Mouse (Mus musculus) stomach, postnatal 0 days (tissue): Measurements from ENCODE around the gene Inpp5f. TPM values are rescaled to one million over a fixed set of nuclear protein-coding genes. Genes with fewer than 3 reads are reported as not detected.
"Not testable (repeated sequence)": the region's sequence is repeated elsewhere in the genome, so short reads cannot be mapped to it uniquely, and the experiment has no call there.

ENCODE experiments used
- ATAC-seq: fragments of 200-750 bp; cut with Nextera tagmentation; 2 replicates; pipeline ENCODE4 v1.8.0; 2017; ENCODE audit not compliant: low FRiP score, low TSS enrichment
- DNase-seq: peaks from one replicate; pipeline ENCODE4 v3.0.0-alpha.2; 2016; ENCODE audit warnings: low spot score
- H3K27ac ChIP-seq: fragments of 300-500 bp; sonication (generic); replicated peaks from 2 replicates; pipeline ENCODE4 v1.5.1; 2014; ENCODE audit warnings: mild to moderate bottlenecking, control low read depth
- H3K27me3 ChIP-seq: fragments of 300-500 bp; sonication (generic); 2 replicates; pipeline ENCODE4 v1.6.1; 2014; ENCODE audit warnings: low read length; ENCODE audit not compliant: control insufficient read depth, insufficient read depth
- H3K36me3 ChIP-seq: fragments of 300-500 bp; sonication (generic); 2 replicates; pipeline ENCODE4 v1.6.1; 2014; ENCODE audit warnings: low read length, mixed read lengths; ENCODE audit not compliant: control insufficient read depth, insufficient read depth
- H3K4me1 ChIP-seq: fragments of 300-500 bp; sonication (generic); replicated peaks from 2 replicates; pipeline ENCODE4 v1.6.1; 2014; ENCODE audit warnings: antibody characterized with exemption; ENCODE audit not compliant: control insufficient read depth, insufficient read depth
- H3K4me2 ChIP-seq: fragments of 300-500 bp; sonication (generic); replicated peaks from 2 replicates; pipeline ENCODE4 v1.6.1; 2014; ENCODE audit warnings: low read depth, mild to moderate bottlenecking, control low read depth, moderate library complexity
- H3K4me3 ChIP-seq: fragments of 300-500 bp; sonication (generic); 2 replicates; pipeline ENCODE4 v1.5.1; 2014; ENCODE audit warnings: low read depth, low read length, control low read depth
- H3K9ac ChIP-seq: fragments of 300-500 bp; sonication (generic); 2 replicates; pipeline ENCODE4 v1.6.1; 2014; ENCODE audit warnings: mild to moderate bottlenecking, low read length, control low read depth, mixed read lengths
- H3K9me3 ChIP-seq: fragments of 300-500 bp; sonication (generic); 2 replicates; pipeline ENCODE4 v1.6.1; 2016; ENCODE audit warnings: low read length; ENCODE audit not compliant: control insufficient read depth
- CTCF ChIP-seq: IDR thresholded peaks from 2 replicates; pipeline ENCODE4 v1.5.1; 2016; ENCODE audit warnings: antibody characterized with exemption, low read depth, mild to moderate bottlenecking, moderate library complexity
- EP300 ChIP-seq: optimal IDR thresholded peaks from 2 replicates; pipeline ENCODE3; 2016; ENCODE audit warnings: antibody characterized with exemption
- WGBS: fragments of 180-500 bp; shearing (Covaris S2); extraction: QIAGEN DNeasy Blood & Tissue Kit; methylation state at CpG from one replicate; pipeline ENCODE4 v1.1.7; 2014; 5-methylcytosine and 5-hydroxymethylcytosine counted together
- polyA plus RNA-seq: library from polyadenylated mRNA; unstranded; fragments of >200 nt; fragmentation: Nextera tagmentation; extraction: Ambion mirVana; gene quantifications from 2 replicates; pipeline ENCODE4 v1.2.1, GENCODE M21; 2015

The Inpp5f gene
- polyA plus RNA-seq = 12.3 and 12.4 TPM in 2 replicates

DNA sequence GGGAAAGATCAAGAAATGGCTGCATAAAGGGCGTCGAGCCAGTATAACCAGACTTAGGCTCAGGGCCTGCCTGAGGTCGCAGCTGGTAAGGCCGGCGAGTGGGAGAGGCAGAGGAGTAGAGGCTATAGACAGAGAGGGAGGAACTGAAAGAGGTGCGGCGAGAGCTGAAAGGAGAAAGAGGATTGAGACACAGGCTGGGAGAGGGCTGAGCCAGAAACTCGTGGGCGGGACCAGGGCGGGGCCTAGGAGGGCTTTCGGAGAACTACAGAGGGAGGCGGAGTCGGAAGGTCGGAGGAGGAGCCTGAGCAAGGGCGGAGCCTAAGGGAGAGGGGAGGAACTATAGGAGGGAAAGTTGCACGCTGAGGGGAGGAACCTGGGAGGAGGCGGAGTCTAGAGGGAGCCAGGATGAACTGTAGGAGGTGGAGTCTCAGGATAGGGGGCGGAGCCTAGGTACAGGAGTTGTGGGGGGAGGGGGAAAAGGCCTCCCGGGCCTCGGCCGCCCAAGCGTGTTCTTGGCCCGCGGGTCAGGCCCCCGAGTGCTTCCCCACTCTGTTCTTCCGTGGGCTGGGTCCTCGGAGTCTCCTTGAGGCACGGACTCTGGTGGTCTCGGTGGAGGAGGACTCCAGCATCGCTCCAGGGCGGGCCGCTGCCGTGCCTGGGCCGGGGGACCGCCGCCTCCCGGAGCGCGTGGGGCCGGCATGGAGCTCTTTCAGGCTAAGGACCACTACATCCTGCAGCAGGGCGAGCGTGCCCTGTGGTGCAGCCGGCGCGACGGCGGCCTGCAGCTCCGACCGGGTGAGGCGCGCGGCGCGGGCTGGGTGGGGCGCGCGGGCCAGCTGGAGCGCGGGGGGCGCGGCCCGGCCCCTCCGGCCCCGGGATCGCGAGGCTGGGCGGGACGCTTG, at the start of gene Inpp5f:
Gene Inpp5f, plus strand, starts transcription at position 432 of the 902 bp plus-strand sequence.
- peak within 1 kb of the TSS; percentile 95 for H3K4me3 ChIP-seq
- under 1% methylated on average over 45 of the region's 68 CpGs for WGBS

GRCm38 (mm10) chr7:128563373-128563772, 47.8 kb upstream of the Inpp5f start:
- ATAC-seq = no peak
- H3K4me3 ChIP-seq = no peak overlapping the region
- no peaks in the 10 kb centered on the region for H3K4me1 ChIP-seq
- no peaks in the 10 kb centered on the region for H3K27me3 ChIP-seq
- H3K36me3 ChIP-seq = no peaks in the 10 kb centered on the region
- peak; percentile 71 for TF ChIP-seq CTCF
- no peak for TF ChIP-seq EP300
- no peak overlapping the region for H3K4me2 ChIP-seq
- 36% methylated on average over 4 of the region's 4 CpGs for WGBS
- DNase-seq = no peak
- no peaks in the 10 kb centered on the region for H3K9me3 ChIP-seq
- no peak overlapping the region for H3K27ac ChIP-seq
- H3K9ac ChIP-seq = no peak overlapping the region

More for the DNA sequence above, at the start of gene Inpp5f:
- TF ChIP-seq CTCF = no peak
- TF ChIP-seq EP300 = no peak
- DNase-seq (peak; percentile 100), ATAC-seq (peak; percentile 99)
- H3K9ac ChIP-seq = peak within 1 kb of the TSS; percentile 89
- H3K9me3 ChIP-seq = no peaks in the 10 kb centered on the region
- H3K36me3 ChIP-seq = no peaks in the 10 kb centered on the region
- H3K4me1 ChIP-seq = no peaks in the 10 kb centered on the region; the same call in 1 of the 2 replicates
- H3K27ac ChIP-seq = peak within 1 kb of the TSS; percentile 96
- no peaks in the 10 kb centered on the region for H3K27me3 ChIP-seq
- H3K4me2 ChIP-seq = peak within 1 kb of the TSS; percentile 79

DNA sequence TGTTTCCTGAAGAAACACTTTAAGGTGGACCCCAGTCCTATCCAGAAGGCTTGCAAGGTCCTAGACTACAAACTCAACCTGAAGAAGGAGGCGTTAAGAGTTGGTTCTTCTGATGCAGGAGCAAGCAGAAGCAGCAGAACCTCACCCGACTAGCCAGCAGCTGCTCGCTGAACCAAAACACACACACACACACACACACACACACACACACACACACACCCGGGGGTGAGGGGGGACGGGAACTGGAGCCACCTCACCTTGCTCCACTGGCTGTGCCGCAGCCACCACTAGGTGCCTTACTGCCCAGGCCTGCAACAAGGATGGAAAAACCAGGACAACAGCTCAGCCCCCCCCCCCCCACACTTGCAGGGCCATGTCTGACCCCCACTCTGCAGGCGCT, 44.8 kb upstream of the Inpp5f start:
- Histone ChIP-seq H3K4me3 (no peak overlapping the region), H3K9me3 (no peaks in the 10 kb centered on the region), H3K27me3 (no peaks in the 10 kb centered on the region), H3K9ac (no peak overlapping the region), H3K27ac (no peak overlapping the region), H3K36me3 (no peaks in the 10 kb centered on the region), H3K4me1 (no peaks in the 10 kb centered on the region), H3K4me2 (no peak overlapping the region)
- DNase-seq (no peak), ATAC-seq (no peak)
- WGBS = 72% methylated on average over 6 of the region's 7 CpGs
- no peak for TF ChIP-seq EP300
- TF ChIP-seq CTCF = no peak

GRCm38 (mm10) chr7:128567561-128568244, 43.4 kb upstream of the Inpp5f start:
- H3K27ac ChIP-seq = no peak overlapping the region
- H3K4me2 ChIP-seq = no peak overlapping the region
- DNase-seq (no peak), ATAC-seq (no peak)
- no peak overlapping the region for H3K4me3 ChIP-seq
- TF ChIP-seq EP300 (no peak), CTCF (no peak)
- no peaks in the 10 kb centered on the region for H3K36me3 ChIP-seq
- H3K4me1 ChIP-seq = no peaks in the 10 kb centered on the region
- 84% methylated on average over 8 of the region's 8 CpGs for WGBS
- H3K9ac ChIP-seq = no peak overlapping the region
- no peaks in the 10 kb centered on the region for H3K27me3 ChIP-seq
- H3K9me3 ChIP-seq = no peaks in the 10 kb centered on the region

DNA sequence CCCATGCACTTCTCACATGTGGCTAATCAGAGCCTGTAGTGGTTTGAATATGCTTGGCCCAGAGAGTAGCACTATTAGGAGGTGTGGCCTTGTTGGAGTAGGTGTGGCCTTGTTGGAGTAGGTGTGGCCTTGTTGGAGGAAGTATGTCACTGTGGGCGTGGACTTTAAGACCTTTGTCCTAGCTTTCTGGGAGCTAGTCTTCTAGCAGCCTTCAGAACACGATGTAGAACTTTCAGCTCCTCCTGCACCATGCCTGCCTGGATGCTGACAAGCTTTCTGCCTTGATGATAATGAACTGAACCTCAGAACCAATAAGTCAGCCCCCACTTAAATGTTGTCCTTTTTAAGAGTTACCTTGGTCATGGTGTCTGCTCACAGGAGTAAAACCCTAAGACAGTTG, 41.7 kb upstream of the Inpp5f start:
- DNase-seq, H3K9me3 ChIP-seq, H3K4me1 ChIP-seq, H3K4me2 ChIP-seq, H3K27ac ChIP-seq, H3K27me3 ChIP-seq, H3K36me3 ChIP-seq, H3K9ac ChIP-seq, H3K4me3 ChIP-seq: not testable (repeated sequence)
- peak; percentile 50; the same call in 1 of the 2 replicates for ATAC-seq
- 74% methylated on average over 2 of the region's 2 CpGs for WGBS
